Mouse (Mus musculus): ENCODE measurements at regions not wholly inside any gene's neighbourhood (a gene's known extent, or its start where the extent isn't known, plus 50 kb on each side); places are given as distances from the start of the nearest gene placed in this dataset.

GRCm38 (mm10) chr5:77552081-77552480 is 144.2 kb upstream of the Igfbp7 start:
- TF ChIP-seq MEF2A (IDR thresholded peaks at IDR 0.05; ENCODE audit: borderline replicate concordance, low read depth, low read length) = no peak
- no peak for TF ChIP-seq BHLHE40 (IDR thresholded peaks at IDR 0.05; ENCODE audit: low read depth, low read length)
- no peak for TF ChIP-seq IRF4 (IDR thresholded peaks at IDR 0.05; ENCODE audit: low read depth, low read length)
- no peak for TF ChIP-seq PAX5 (IDR thresholded peaks at IDR 0.05; ENCODE audit: low read length)
- TF ChIP-seq CHD2 (IDR thresholded peaks at IDR 0.05; ENCODE audit: low read length) = no peak
- TF ChIP-seq MAX (IDR thresholded peaks at IDR 0.05; ENCODE audit: low read length) = no peak
- TF ChIP-seq ZC3H11A (IDR thresholded peaks at IDR 0.05; ENCODE audit: low read depth, low read length) = no peak
- no peak for TF ChIP-seq CHD1 (IDR thresholded peaks at IDR 0.05; ENCODE audit: low read depth, low read length)

GRCm38 (mm10) chr5:77546001-77546620 is 138.3 kb upstream of the Igfbp7 start:
- Histone ChIP-seq H3K9me3 (replicated peaks; ENCODE audit: low read length) (no peaks in the 10 kb centered on the region), H3K36me3 (replicated peaks in 1 of 2; ENCODE audit: control insufficient read depth in 1 of 2, insufficient read depth in 1 of 2, low read length in 1 of 2) (no peaks in the 10 kb centered on the region), H3K27ac (ENCODE audit: insufficient read depth, low read depth) (no peak overlapping the region), H3K79me2 (replicated peaks; ENCODE audit: control insufficient read depth, extremely low read depth, insufficient read depth, poor library complexity, severe bottlenecking) (no peaks in the 10 kb centered on the region), H3K4me3 (replicated peaks in 1 of 3; ENCODE audit: low read depth in 2 of 3, low read length in 2 of 3, poor library complexity in 1 of 3) (no peak overlapping the region), H3K27me3 (replicated peaks) (no peaks in the 10 kb centered on the region), H3K4me2 (ENCODE audit: insufficient read depth, low read depth, poor library complexity, severe bottlenecking) (no peak overlapping the region), H3K4me1 (ENCODE audit: control insufficient read depth in 1 of 2, insufficient read depth in 2 of 2) (no peaks in the 10 kb centered on the region), H3K9ac (ENCODE audit: insufficient read depth, low read depth) (no peak overlapping the region)
- TF ChIP-seq ZKSCAN1 (IDR thresholded peaks at IDR 0.05; ENCODE audit: borderline replicate concordance, low read depth, low read length) (no peak), RAD21 (IDR thresholded peaks at IDR 0.05; ENCODE audit: low read depth, low read length) (no peak), KAT2A (IDR thresholded peaks at IDR 0.05; ENCODE audit: insufficient replicate concordance, low read length) (no peak), TBP (conservative IDR thresholded peaks at IDR 0.05; ENCODE audit: low read depth, low read length) (no peak), POLR2AphosphoS2 (IDR thresholded peaks at IDR 0.05; ENCODE audit: low read depth, low read length) (no peak), JUN (IDR thresholded peaks at IDR 0.05; ENCODE audit: insufficient read depth, low read depth, low read length) (no peak), EP300 (IDR thresholded peaks at IDR 0.05; ENCODE audit: low read length) (no peak), MXI1 (IDR thresholded peaks at IDR 0.05; ENCODE audit: low read depth, low read length) (no peak), MYC (IDR thresholded peaks at IDR 0.05; ENCODE audit: low read depth, low read length) (no peak), ETS1 (conservative IDR thresholded peaks at IDR 0.05; ENCODE audit: low read depth, low read length) (no peak), BHLHE40 (IDR thresholded peaks at IDR 0.05; ENCODE audit: low read depth, low read length) (no peak), MEF2A (IDR thresholded peaks at IDR 0.05; ENCODE audit: borderline replicate concordance, low read depth, low read length) (no peak), RCOR1 (conservative IDR thresholded peaks at IDR 0.05; ENCODE audit: low read depth, low read length) (no peak), ZMIZ1 (IDR thresholded peaks at IDR 0.05; ENCODE audit: low read depth, low read length) (no peak), CTCF (conservative IDR thresholded peaks at IDR 0.05 in 1 of 2, IDR thresholded peaks at IDR 0.05 in 1 of 2; ENCODE audit: low read depth in 2 of 2, low read length in 2 of 2) (no peak)
- in situ Hi-C loops (cut with MboI; ENCODE audit: low pct_ligation_motif_present, low pct_unique_long_range_greater_than_20kb, low sequenced_read_pairs) (no loop called here), dilution Hi-C loops (cut with MboI; ENCODE audit: extremely low pct_ligation_motif_present, extremely low pct_unique_long_range_greater_than_20kb, low sequenced_read_pairs) (no loop called here)
- DNase-seq (ENCODE audit: extremely low read depth) = no peak

More at GRCm38 (mm10) chr5:77552081-77552480, 144.2 kb upstream of the Igfbp7 start:
- dilution Hi-C loops (cut with MboI; ENCODE audit: extremely low pct_ligation_motif_present, extremely low pct_unique_long_range_greater_than_20kb, low sequenced_read_pairs) (no loop called here), in situ Hi-C loops (cut with MboI; ENCODE audit: low pct_ligation_motif_present, low pct_unique_long_range_greater_than_20kb, low sequenced_read_pairs) (no loop called here)
- Histone ChIP-seq H3K9me3 (replicated peaks; ENCODE audit: low read length) (no peaks in the 10 kb centered on the region), H3K9ac (ENCODE audit: insufficient read depth, low read depth) (no peak overlapping the region), H3K36me3 (replicated peaks in 1 of 2; ENCODE audit: control insufficient read depth in 1 of 2, insufficient read depth in 1 of 2, low read length in 1 of 2) (no peaks in the 10 kb centered on the region), H3K4me2 (ENCODE audit: insufficient read depth, low read depth, poor library complexity, severe bottlenecking) (no peak overlapping the region), H3K27me3 (replicated peaks) (peaks cover 1% of the 10 kb centered on the region), H3K27ac (ENCODE audit: insufficient read depth, low read depth) (no peak overlapping the region), H3K4me3 (replicated peaks in 1 of 3; ENCODE audit: low read depth in 2 of 3, low read length in 2 of 3, poor library complexity in 1 of 3) (no peak overlapping the region), H3K4me1 (ENCODE audit: control insufficient read depth in 1 of 2, insufficient read depth in 2 of 2) (no peaks in the 10 kb centered on the region), H3K79me2 (replicated peaks; ENCODE audit: control insufficient read depth, extremely low read depth, insufficient read depth, poor library complexity, severe bottlenecking) (no peaks in the 10 kb centered on the region)
- DNase-seq (ENCODE audit: extremely low read depth) = no peak
